ENCODE assay signal across 19 mouse cellular contexts in genomic region chr13:10253049-10253448, GRCm38 (mm10).
A peak's percentile ranks its signal among the peaks of the same experiment; 100 is the strongest.
DNase-seq lines count a peak whose midpoint lies in the region; ATAC-seq and TF ChIP-seq lines count a peak whose summit lies in the region.
"Had no signal": no experiment of that assay in that cellular context is flagged by ENCODE, and none has a peak within 500 bp of the region (broad histone marks: within the 10 kb centered on the region; RNA-seq: fewer than 3 reads in every experiment).

No protein-coding gene starts in this region.

- H3K4me1 ChIP-seq in liver, adult 2 months (ENCODE audit: control insufficient read depth, insufficient read depth, low read length), result no peaks in the 10 kb centered on the region
- H3K4me1 ChIP-seq: hindbrain, embryonic 10.5 days; midbrain, embryonic 12.5 days; neural tube, embryonic 12.5 days had no signal

- no peak for TF ChIP-seq CTCF in liver, adult 2 months (IDR thresholded peaks at IDR 0.05; ENCODE audit: low read depth, low read length)

- no peak overlapping the region for H3K9ac ChIP-seq in liver, adult 2 months (ENCODE audit: low read depth, low read length)
- H3K9ac ChIP-seq: midbrain, embryonic 12.5 days; neural tube, embryonic 12.5 days had no signal

- peak; percentile 18 for DNase-seq in liver, adult 2 months (ENCODE audit: extremely low read depth, low read depth, low spot score)
- DNase-seq in liver (no peak), 416B (ENCODE audit: low read depth) (peak; percentile 48)
- DNase-seq in c-Kit-positive CD71-negative TER-119-negative erythroid progenitor cells, embryonic 14.5 days (ENCODE audit: low read depth), result peak; percentile 22
- no peak for DNase-seq in frontal cortex, postnatal 25 days (ENCODE audit: low spot score in 2 of 2)
- DNase-seq: adrenal gland, postnatal 10 days; cerebellum, postnatal 10 days; gastrocnemius, postnatal 14 days; heart, adult 2 months; kidney, adult 11 months; right cerebral cortex, adult 18-20 months; thymus, postnatal 25 days had no signal

- peak; percentile 93 for ATAC-seq in megakaryocyte progenitor cell, adult 5-6 weeks (replicated peaks; ENCODE audit: poor library complexity)
- no peak for ATAC-seq in erythroid progenitor cell, adult 5-6 weeks (replicated peaks; ENCODE audit: low FRiP score, poor library complexity, severe bottlenecking)
- ATAC-seq: hindbrain, postnatal 0 days had no signal

- no peak overlapping the region for H3K4me3 ChIP-seq in liver, adult 2 months (ENCODE audit: insufficient read depth, low read depth, low read length)
- H3K4me3 ChIP-seq: heart, adult 2 months; hindbrain, embryonic 10.5 days; midbrain, embryonic 12.5 days; neural tube, embryonic 12.5 days had no signal

- no peaks in the 10 kb centered on the region for H3K36me3 ChIP-seq in liver, adult 2 months (ENCODE audit: control insufficient read depth, insufficient read depth, low read length)
- H3K36me3 ChIP-seq: hindbrain, embryonic 10.5 days; midbrain, embryonic 12.5 days; neural tube, embryonic 12.5 days had no signal

- no peaks in the 10 kb centered on the region for H3K27me3 ChIP-seq in liver, adult 2 months (ENCODE audit: control insufficient read depth, insufficient read depth, low read length)
- H3K27me3 ChIP-seq: midbrain, embryonic 12.5 days; neural tube, embryonic 12.5 days had no signal

- no peak overlapping the region for H3K27ac ChIP-seq in liver, adult 2 months (replicated peaks; ENCODE audit: insufficient read depth, low read depth, low read length)
- H3K27ac ChIP-seq: heart, adult 2 months; hindbrain, embryonic 10.5 days; hindbrain, postnatal 0 days; kidney, postnatal 0 days; midbrain, embryonic 12.5 days; neural tube, embryonic 12.5 days had no signal

- H3K79me2 ChIP-seq in liver, adult 2 months (ENCODE audit: control insufficient read depth, insufficient read depth, low read length), result no peaks in the 10 kb centered on the region

- no peak for TF ChIP-seq POLR2A in liver, adult 2 months (IDR thresholded peaks at IDR 0.05; ENCODE audit: extremely low read depth, insufficient read depth, low read length)

Comparison
In these comparisons a context has a peak if more than half of its experiments do, and no peak if none do; other contexts are left out.
1. DNase-seq: peak in liver, adult 2 months (single experiment), 416B (single experiment) and c-Kit-positive CD71-negative TER-119-negative erythroid progenitor cells, embryonic 14.5 days (single experiment); none in liver (single experiment) and frontal cortex, postnatal 25 days (0 of 2).